Mouse (Mus musculus) midbrain, embryonic 11.5 days (tissue): ENCODE measurements around the gene Atp9a. TPM values are rescaled to one million over a fixed set of nuclear protein-coding genes. Genes with fewer than 3 reads are reported as not detected.
A peak's percentile ranks its signal among the peaks of the same experiment; 100 is the strongest.

ENCODE experiments used
- ATAC-seq: fragments of 200-750 bp; cut with Nextera tagmentation; 2 replicates; pipeline ENCODE4 v1.8.0; 2017; ENCODE audit warnings: moderate TSS enrichment, moderate library complexity; ENCODE audit not compliant: low FRiP score
- DNase-seq: peaks from one replicate; pipeline ENCODE4 v3.0.0; 2015; ENCODE audit warnings: low spot score; ENCODE audit errors: missing footprints
- H3K27ac ChIP-seq: fragments of 300-500 bp; sonication (generic); 2 replicates; pipeline ENCODE4 v1.5.1; 2014; ENCODE audit warnings: low read depth, low read length
- H3K27me3 ChIP-seq: fragments of 300-500 bp; sonication (generic); 2 replicates; pipeline ENCODE4 v1.6.1; 2014; ENCODE audit warnings: mild to moderate bottlenecking, low read length, moderate library complexity, mixed read lengths; ENCODE audit not compliant: control insufficient read depth, insufficient read depth
- H3K36me3 ChIP-seq: fragments of 300-500 bp; sonication (generic); 2 replicates; pipeline ENCODE4 v1.6.1; 2014; ENCODE audit warnings: mild to moderate bottlenecking, low read length, moderate library complexity, mixed read lengths; ENCODE audit not compliant: control insufficient read depth, insufficient read depth
- H3K4me1 ChIP-seq: fragments of 300-500 bp; sonication (generic); 2 replicates; pipeline ENCODE4 v1.6.1; 2014; ENCODE audit warnings: low read length; ENCODE audit not compliant: control insufficient read depth, insufficient read depth
- H3K4me2 ChIP-seq: fragments of 300-500 bp; sonication (generic); 2 replicates; pipeline ENCODE4 v1.6.1; 2014; ENCODE audit warnings: mild to moderate bottlenecking, moderate library complexity
- H3K4me3 ChIP-seq: fragments of 300-500 bp; sonication (generic); 2 replicates; pipeline ENCODE4 v1.5.1; 2014; ENCODE audit warnings: low read depth, low read length
- H3K9ac ChIP-seq: fragments of 300-500 bp; sonication (generic); 2 replicates; pipeline ENCODE4 v1.6.1; 2014; ENCODE audit warnings: low read length
- H3K9me3 ChIP-seq: fragments of 300-500 bp; sonication (generic); 2 replicates; pipeline ENCODE4 v1.6.1; 2016; ENCODE audit warnings: low read length; ENCODE audit not compliant: control insufficient read depth
- WGBS: fragments of 180-500 bp; shearing (Covaris S2); extraction: QIAGEN DNeasy Blood & Tissue Kit; methylation state at CpG from one replicate; pipeline ENCODE4 v1.1.7; 2014; 5-methylcytosine and 5-hydroxymethylcytosine counted together
- microRNA-seq: library from miRNA; unstranded; fragments of <30 nt; microRNA quantifications from one replicate; pipeline ENCODE4, GENCODE M21; 2017
- polyA plus RNA-seq: library from polyadenylated mRNA; unstranded; fragments of >200 nt; fragmentation: Nextera tagmentation; extraction: Ambion mirVana; gene quantifications from 2 replicates; pipeline ENCODE4 v1.2.1, GENCODE M21; 2014

Gene Atp9a
- polyA plus RNA-seq, 1 experiment from 2014 or later = 16.8 TPM

DNA sequence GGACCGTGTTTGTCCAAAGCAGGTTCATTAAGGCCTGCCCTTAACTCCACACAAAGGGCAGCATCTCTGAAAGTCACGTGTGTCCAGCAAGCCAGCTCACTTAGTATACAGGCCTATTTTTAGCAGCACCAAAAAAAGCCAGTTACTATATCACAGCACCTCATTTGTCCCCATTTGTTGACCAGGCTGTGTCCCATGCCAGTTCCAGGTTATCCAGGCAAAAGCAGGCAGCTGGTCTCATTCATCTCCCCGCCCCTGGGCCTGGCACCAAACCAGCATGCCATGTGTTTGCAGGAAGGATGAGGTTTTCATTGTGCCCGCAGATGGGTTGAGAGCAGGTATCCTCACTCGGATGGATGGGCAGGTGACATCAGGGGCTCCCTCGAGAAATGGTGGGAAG, 157.4 kb downstream of the Atp9a start:
- ATAC-seq = no peak
- peak; percentile 17 for DNase-seq
- 84% methylated on average over 6 of the region's 6 CpGs for WGBS
- H3K36me3 ChIP-seq = no peaks in the 10 kb centered on the region
- H3K4me1 ChIP-seq = peaks cover 13% of the 10 kb centered on the region
- H3K27ac ChIP-seq = no peak overlapping the region
- no peak overlapping the region for H3K4me3 ChIP-seq
- no peak overlapping the region for H3K4me2 ChIP-seq
- no peak overlapping the region for H3K9ac ChIP-seq
- H3K9me3 ChIP-seq = no peaks in the 10 kb centered on the region
- peaks cover 10% of the 10 kb centered on the region for H3K27me3 ChIP-seq

Small RNAs within 50 kb of the gene (microRNA-seq; reads per million reads assigned to microRNA genes)
- gene Mir7004 = 0.57 reads per million

Other genes with a start within 250 kb of the Atp9a start
- 0.66 and 0.72 TPM in 2 replicates for gene Nfatc2, start 140.8 kb downstream of the Atp9a start, polyA plus RNA-seq
- 33.9 and 37.2 TPM in 2 replicates for gene Sall4, start 25.5 kb upstream of the Atp9a start, polyA plus RNA-seq
- gene Zfp64, start 213.2 kb upstream of the Atp9a start, polyA plus RNA-seq = 35.6 and 39.4 TPM in 2 replicates